Mouse (Mus musculus): ENCODE results near the gene Scp2. TPM values are rescaled to one million over a fixed set of nuclear protein-coding genes. Genes with fewer than 3 reads are reported as not detected.

Scp2 gene
- polyA plus RNA-seq, 1 experiment: 213 TPM

GRCm38 (mm10) chr4:108067261-108067660 lies 77.5 kb downstream of the Scp2 start:
- Histone ChIP-seq H3K4me1 (ENCODE audit: control insufficient read depth, insufficient read depth, low read length) (peaks cover 2% of the 10 kb centered on the region), H3K4me3 (ENCODE audit: insufficient read depth, low read length) (no peak overlapping the region), H3K27ac (ENCODE audit: insufficient read depth, low read length) (no peak overlapping the region)
- TF ChIP-seq CTCF (IDR thresholded peaks at IDR 0.05; ENCODE audit: extremely low read depth, insufficient read depth, low read length) (no peak), POLR2A (IDR thresholded peaks at IDR 0.05; ENCODE audit: extremely low read depth, insufficient read depth, low read length) (no peak)

- no peak for TF ChIP-seq POLR2A (IDR thresholded peaks at IDR 0.05; ENCODE audit: extremely low read depth, insufficient read depth, low read length)
- TF ChIP-seq CTCF (IDR thresholded peaks at IDR 0.05; ENCODE audit: extremely low read depth, insufficient read depth, low read length): no peak
- H3K4me3 ChIP-seq (ENCODE audit: insufficient read depth, low read length): no peak overlapping the region
Measured at GRCm38 (mm10) chr4:108066569-108066968, 78.2 kb downstream of the Scp2 start.

GRCm38 (mm10) chr4:108065176-108065844 lies 79.5 kb downstream of the Scp2 start:
- Histone ChIP-seq H3K27ac (ENCODE audit: insufficient read depth, low read length) (no peak overlapping the region), H3K4me3 (ENCODE audit: insufficient read depth, low read length) (no peak overlapping the region), H3K4me1 (ENCODE audit: control insufficient read depth, insufficient read depth, low read length) (peaks cover 2% of the 10 kb centered on the region)
- TF ChIP-seq CTCF (IDR thresholded peaks at IDR 0.05; ENCODE audit: extremely low read depth, insufficient read depth, low read length) (no peak), POLR2A (IDR thresholded peaks at IDR 0.05; ENCODE audit: extremely low read depth, insufficient read depth, low read length) (no peak)

More at GRCm38 (mm10) chr4:108066569-108066968, 78.2 kb downstream of the Scp2 start:
- no peak overlapping the region for H3K27ac ChIP-seq (ENCODE audit: insufficient read depth, low read length)
- peaks cover 2% of the 10 kb centered on the region for H3K4me1 ChIP-seq (ENCODE audit: control insufficient read depth, insufficient read depth, low read length)

- Histone ChIP-seq H3K4me3 (ENCODE audit: insufficient read depth, low read length) (no peak overlapping the region), H3K4me1 (ENCODE audit: control insufficient read depth, insufficient read depth, low read length) (peaks cover 8% of the 10 kb centered on the region), H3K27ac (ENCODE audit: insufficient read depth, low read length) (no peak overlapping the region)
- no peak for TF ChIP-seq POLR2A (IDR thresholded peaks at IDR 0.05; ENCODE audit: extremely low read depth, insufficient read depth, low read length)
- no peak for TF ChIP-seq CTCF (IDR thresholded peaks at IDR 0.05; ENCODE audit: extremely low read depth, insufficient read depth, low read length)
Measured at GRCm38 (mm10) chr4:108063616-108064015, 81.2 kb downstream of the Scp2 start.

GRCm38 (mm10) chr4:108062524-108062923 lies 82.3 kb downstream of the Scp2 start:
- no peak overlapping the region for H3K4me3 ChIP-seq (ENCODE audit: insufficient read depth, low read length)
- peaks cover 10% of the 10 kb centered on the region for H3K4me1 ChIP-seq (ENCODE audit: control insufficient read depth, insufficient read depth, low read length)
- H3K27ac ChIP-seq (ENCODE audit: insufficient read depth, low read length): no peak overlapping the region
- TF ChIP-seq CTCF (IDR thresholded peaks at IDR 0.05; ENCODE audit: extremely low read depth, insufficient read depth, low read length) (no peak), POLR2A (IDR thresholded peaks at IDR 0.05; ENCODE audit: extremely low read depth, insufficient read depth, low read length) (no peak)

- H3K4me1 ChIP-seq (ENCODE audit: control insufficient read depth, insufficient read depth, low read length): peaks cover 10% of the 10 kb centered on the region
- H3K27ac ChIP-seq (ENCODE audit: insufficient read depth, low read length): no peak overlapping the region
- no peak overlapping the region for H3K4me3 ChIP-seq (ENCODE audit: insufficient read depth, low read length)
- TF ChIP-seq POLR2A (IDR thresholded peaks at IDR 0.05; ENCODE audit: extremely low read depth, insufficient read depth, low read length) (no peak), CTCF (IDR thresholded peaks at IDR 0.05; ENCODE audit: extremely low read depth, insufficient read depth, low read length) (no peak)
Measured at GRCm38 (mm10) chr4:108060774-108061173, 84.0 kb downstream of the Scp2 start.

- Histone ChIP-seq H3K4me1 (ENCODE audit: control insufficient read depth, insufficient read depth, low read length) (peaks cover 9% of the 10 kb centered on the region), H3K4me3 (ENCODE audit: insufficient read depth, low read length) (no peak overlapping the region), H3K27ac (ENCODE audit: insufficient read depth, low read length) (peak overlapping the region; percentile 17)
- no peak for TF ChIP-seq POLR2A (IDR thresholded peaks at IDR 0.05; ENCODE audit: extremely low read depth, insufficient read depth, low read length)
- no peak for TF ChIP-seq CTCF (IDR thresholded peaks at IDR 0.05; ENCODE audit: extremely low read depth, insufficient read depth, low read length)
Measured at GRCm38 (mm10) chr4:108059601-108060379, 85.0 kb downstream of the Scp2 start.

GRCm38 (mm10) chr4:108058166-108058565 lies 86.6 kb downstream of the Scp2 start:
- 0 out of 2 replicates have a peak overlapping the region, but pooled peaks have one; percentile 52 for H3K27ac ChIP-seq (ENCODE audit: insufficient read depth, low read length)

GRCm38 (mm10) chr4:108057247-108057646 lies 87.6 kb downstream of the Scp2 start:
- Histone ChIP-seq H3K27ac (ENCODE audit: insufficient read depth, low read length) (no peak overlapping the region), H3K4me1 (ENCODE audit: control insufficient read depth, insufficient read depth, low read length) (peaks cover 9% of the 10 kb centered on the region), H3K4me3 (ENCODE audit: insufficient read depth, low read length) (no peak overlapping the region)
- TF ChIP-seq POLR2A (IDR thresholded peaks at IDR 0.05; ENCODE audit: extremely low read depth, insufficient read depth, low read length): no peak

More at GRCm38 (mm10) chr4:108058166-108058565, 86.6 kb downstream of the Scp2 start:
- H3K4me3 ChIP-seq (ENCODE audit: insufficient read depth, low read length): no peak overlapping the region
- H3K4me1 ChIP-seq (ENCODE audit: control insufficient read depth, insufficient read depth, low read length): peaks cover 9% of the 10 kb centered on the region
- TF ChIP-seq CTCF (IDR thresholded peaks at IDR 0.05; ENCODE audit: extremely low read depth, insufficient read depth, low read length) (no peak), POLR2A (IDR thresholded peaks at IDR 0.05; ENCODE audit: extremely low read depth, insufficient read depth, low read length) (no peak)

GRCm38 (mm10) chr4:108055873-108056272 lies 88.9 kb downstream of the Scp2 start:
- Histone ChIP-seq H3K27ac (ENCODE audit: insufficient read depth, low read length) (no peak overlapping the region), H3K4me3 (ENCODE audit: insufficient read depth, low read length) (no peak overlapping the region), H3K4me1 (ENCODE audit: control insufficient read depth, insufficient read depth, low read length) (peaks cover 9% of the 10 kb centered on the region)
- TF ChIP-seq CTCF (IDR thresholded peaks at IDR 0.05; ENCODE audit: extremely low read depth, insufficient read depth, low read length): no peak

Data from cortical plate, adult 2 months (tissue).